Mouse (Mus musculus) hindbrain, embryonic 16.5 days (tissue): Measurements from ENCODE around the gene Itpr2. TPM values are rescaled to one million over a fixed set of nuclear protein-coding genes. Genes with fewer than 3 reads are reported as not detected.

Experiments used
- ATAC-seq: fragments of 200-750 bp; cut with Nextera tagmentation; 2 replicates; pipeline ENCODE4 v1.8.0; 2017; ENCODE audit warnings: moderate TSS enrichment, moderate library complexity
- H3K27ac ChIP-seq: fragments of 300-500 bp; sonication (generic); 2 replicates; pipeline ENCODE4 v1.5.1; 2014; ENCODE audit warnings: low read depth, mild to moderate bottlenecking, control low read depth, low read length, moderate library complexity
- H3K27me3 ChIP-seq: fragments of 300-500 bp; sonication (generic); replicated peaks from 2 replicates; pipeline ENCODE4 v1.6.1; 2014; ENCODE audit warnings: low read length; ENCODE audit not compliant: control insufficient read depth, insufficient read depth
- H3K36me3 ChIP-seq: fragments of 300-500 bp; sonication (generic); 2 replicates; pipeline ENCODE4 v1.6.1; 2014; ENCODE audit warnings: mild to moderate bottlenecking, low read length, moderate library complexity, mixed read lengths; ENCODE audit not compliant: control insufficient read depth, insufficient read depth
- H3K4me1 ChIP-seq: fragments of 300-500 bp; sonication (generic); 2 replicates; pipeline ENCODE4 v1.6.1; 2014; ENCODE audit warnings: low read depth, low read length; ENCODE audit not compliant: control insufficient read depth, insufficient read depth
- H3K4me2 ChIP-seq: fragments of 300-500 bp; sonication (generic); 2 replicates; pipeline ENCODE4 v1.6.1; 2014; ENCODE audit warnings: mild to moderate bottlenecking, low read length, control low read depth, moderate library complexity
- H3K4me3 ChIP-seq: fragments of 300-500 bp; sonication (generic); 2 replicates; pipeline ENCODE4 v1.5.1; 2014; ENCODE audit warnings: mild to moderate bottlenecking, low read length, control low read depth, moderate library complexity
- H3K9ac ChIP-seq: fragments of 300-500 bp; sonication (generic); 2 replicates; pipeline ENCODE4 v1.6.1; 2014; ENCODE audit warnings: low read depth, mild to moderate bottlenecking, control low read depth, low read length, moderate library complexity
- H3K9me3 ChIP-seq: fragments of 300-500 bp; sonication (generic); 2 replicates; pipeline ENCODE4 v1.6.1; 2014; ENCODE audit warnings: mild to moderate bottlenecking, low read length, moderate library complexity; ENCODE audit not compliant: control insufficient read depth
- WGBS: fragments of 180-500 bp; shearing (Covaris S2); extraction: QIAGEN DNeasy Blood & Tissue Kit; methylation state at CpG from one replicate; pipeline ENCODE4 v1.1.7; 2014; 5-methylcytosine and 5-hydroxymethylcytosine counted together
- polyA plus RNA-seq: library from polyadenylated mRNA; unstranded; fragments of >200 nt; fragmentation: Nextera tagmentation; extraction: Ambion mirVana; gene quantifications from 2 replicates; pipeline ENCODE4 v1.2.1, GENCODE M21; 2015

Gene Itpr2
- polyA plus RNA-seq, 1 experiment from 2014 or later: 9.1 TPM

- H3K4me3 ChIP-seq: no peak overlapping the region
- H3K27ac ChIP-seq: no peak overlapping the region
- no peaks in the 10 kb centered on the region for H3K9me3 ChIP-seq
- no peak overlapping the region for H3K9ac ChIP-seq
- H3K36me3 ChIP-seq: no peaks in the 10 kb centered on the region
- ATAC-seq: no peak
- no peak overlapping the region for H3K4me2 ChIP-seq
- no peaks in the 10 kb centered on the region for H3K27me3 ChIP-seq
- WGBS: 97% methylated on average over 4 of the region's 4 CpGs
- H3K4me1 ChIP-seq: no peaks in the 10 kb centered on the region
Measured at GRCm38 (mm10) chr6:146313396-146313795, 188.6 kb downstream of the Itpr2 start.

GRCm38 (mm10) chr6:146310210-146310609 is 191.8 kb downstream of the Itpr2 start:
- no peak for ATAC-seq
- H3K27me3 ChIP-seq: no peaks in the 10 kb centered on the region
- H3K4me2 ChIP-seq: no peak overlapping the region
- no peak overlapping the region for H3K4me3 ChIP-seq
- no peaks in the 10 kb centered on the region for H3K4me1 ChIP-seq
- H3K36me3 ChIP-seq: no peaks in the 10 kb centered on the region
- no peaks in the 10 kb centered on the region for H3K9me3 ChIP-seq
- WGBS: 67% methylated on average over 2 of the region's 2 CpGs
- no peak overlapping the region for H3K27ac ChIP-seq
- no peak overlapping the region for H3K9ac ChIP-seq

GRCm38 (mm10) chr6:146309335-146309734 is 192.7 kb downstream of the Itpr2 start:
- H3K4me1 ChIP-seq: no peaks in the 10 kb centered on the region
- H3K9me3 ChIP-seq: no peaks in the 10 kb centered on the region
- H3K27ac ChIP-seq: no peak overlapping the region
- 84% methylated on average over 1 of the region's 1 CpGs for WGBS
- H3K4me3 ChIP-seq: no peak overlapping the region
- H3K4me2 ChIP-seq: no peak overlapping the region
- no peaks in the 10 kb centered on the region for H3K36me3 ChIP-seq
- H3K9ac ChIP-seq: no peak overlapping the region
- no peak for ATAC-seq
- no peaks in the 10 kb centered on the region for H3K27me3 ChIP-seq

GRCm38 (mm10) chr6:146305995-146306394 is 196.0 kb downstream of the Itpr2 start:
- Histone ChIP-seq H3K9ac (no peak overlapping the region), H3K27me3 (no peaks in the 10 kb centered on the region), H3K36me3 (no peaks in the 10 kb centered on the region), H3K4me1 (peaks cover 6% of the 10 kb centered on the region), H3K4me2 (no peak overlapping the region), H3K4me3 (no peak overlapping the region), H3K27ac (no peak overlapping the region), H3K9me3 (no peaks in the 10 kb centered on the region)
- 84% methylated on average over 3 of the region's 3 CpGs for WGBS
- no peak for ATAC-seq

GRCm38 (mm10) chr6:146304088-146304487 is 197.9 kb downstream of the Itpr2 start:
- no peaks in the 10 kb centered on the region for H3K36me3 ChIP-seq
- H3K9me3 ChIP-seq: no peaks in the 10 kb centered on the region
- H3K4me1 ChIP-seq: peaks cover 6% of the 10 kb centered on the region
- 86% methylated on average over 11 of the region's 11 CpGs for WGBS
- H3K4me2 ChIP-seq: no peak overlapping the region
- no peak overlapping the region for H3K4me3 ChIP-seq
- no peaks in the 10 kb centered on the region for H3K27me3 ChIP-seq
- no peak for ATAC-seq
- no peak overlapping the region for H3K9ac ChIP-seq
- no peak overlapping the region for H3K27ac ChIP-seq

GRCm38 (mm10) chr6:146303336-146303735 is 198.7 kb downstream of the Itpr2 start:
- peak; percentile 38; the same call in 1 of the 2 replicates for ATAC-seq
- Histone ChIP-seq H3K9ac (no peak overlapping the region), H3K4me3 (no peak overlapping the region), H3K27ac (no peak overlapping the region), H3K9me3 (no peaks in the 10 kb centered on the region), H3K36me3 (no peaks in the 10 kb centered on the region), H3K4me1 (peaks cover 6% of the 10 kb centered on the region), H3K27me3 (no peaks in the 10 kb centered on the region), H3K4me2 (no peak overlapping the region)
- 64% methylated on average over 2 of the region's 2 CpGs for WGBS

- WGBS: 64% methylated on average over 8 of the region's 8 CpGs
- H3K4me3 ChIP-seq: no peak overlapping the region
- no peaks in the 10 kb centered on the region for H3K9me3 ChIP-seq
- H3K4me1 ChIP-seq: peaks cover 6% of the 10 kb centered on the region
- no peaks in the 10 kb centered on the region for H3K36me3 ChIP-seq
- H3K27me3 ChIP-seq: no peaks in the 10 kb centered on the region
- no peak overlapping the region for H3K4me2 ChIP-seq
- ATAC-seq: peak; percentile 70
- no peak overlapping the region for H3K27ac ChIP-seq
- no peak overlapping the region for H3K9ac ChIP-seq
Measured at GRCm38 (mm10) chr6:146302574-146303130, 199.4 kb downstream of the Itpr2 start.

GRCm38 (mm10) chr6:146302101-146302500 is 199.9 kb downstream of the Itpr2 start:
- H3K36me3 ChIP-seq: no peaks in the 10 kb centered on the region
- no peak overlapping the region for H3K9ac ChIP-seq
- 0 out of 2 replicates have a peak, but pooled peaks have one; percentile 25 for ATAC-seq
- WGBS: 39% methylated on average over 3 of the region's 3 CpGs
- H3K4me1 ChIP-seq: peaks cover 6% of the 10 kb centered on the region
- H3K27me3 ChIP-seq: no peaks in the 10 kb centered on the region
- no peak overlapping the region for H3K4me3 ChIP-seq
- H3K27ac ChIP-seq: no peak overlapping the region
- H3K9me3 ChIP-seq: no peaks in the 10 kb centered on the region
- no peak overlapping the region for H3K4me2 ChIP-seq

- no peaks in the 10 kb centered on the region for H3K27me3 ChIP-seq
- no peak overlapping the region for H3K27ac ChIP-seq
- no peaks in the 10 kb centered on the region for H3K36me3 ChIP-seq
- no peak overlapping the region for H3K9ac ChIP-seq
- H3K4me2 ChIP-seq: no peak overlapping the region
- peaks cover 6% of the 10 kb centered on the region for H3K4me1 ChIP-seq
- no peak for ATAC-seq
- H3K9me3 ChIP-seq: no peaks in the 10 kb centered on the region
- no peak overlapping the region for H3K4me3 ChIP-seq
Measured at GRCm38 (mm10) chr6:146300961-146301360, 201.1 kb downstream of the Itpr2 start.

- H3K4me3 ChIP-seq: no peak overlapping the region
- H3K9ac ChIP-seq: no peak overlapping the region
- H3K4me1 ChIP-seq: peaks cover 6% of the 10 kb centered on the region
- H3K27me3 ChIP-seq: no peaks in the 10 kb centered on the region
- no peak overlapping the region for H3K4me2 ChIP-seq
- no peaks in the 10 kb centered on the region for H3K9me3 ChIP-seq
- H3K27ac ChIP-seq: no peak overlapping the region
- H3K36me3 ChIP-seq: no peaks in the 10 kb centered on the region
- ATAC-seq: no peak
Measured at GRCm38 (mm10) chr6:146298712-146299111, 203.3 kb downstream of the Itpr2 start.
